Mouse (Mus musculus): ENCODE results near the gene Rab11fip5. TPM values are rescaled to one million over a fixed set of nuclear protein-coding genes. Genes with fewer than 3 reads are reported as not detected.
A peak's percentile ranks its signal among the peaks of the same experiment; 100 is the strongest.

Rab11fip5 gene
- polyA plus RNA-seq, 1 experiment: 75.2 TPM

- Histone ChIP-seq H3K4me3 (replicated peaks; ENCODE audit: insufficient read depth, low read depth, low read length) (no peak overlapping the region), H3K4me1 (ENCODE audit: control insufficient read depth, insufficient read depth, low read length) (no peaks in the 10 kb centered on the region; the same call in 1 of the 2 replicates), H3K27me3 (ENCODE audit: control insufficient read depth, insufficient read depth, low read length) (no peaks in the 10 kb centered on the region), H3K27ac (ENCODE audit: insufficient read depth, low read length) (no peak overlapping the region)
- no peak for DNase-seq
- 57% methylated on average over 2 of the region's 2 CpGs for WGBS
- TF ChIP-seq CTCF (IDR thresholded peaks at IDR 0.05; ENCODE audit: borderline replicate concordance, insufficient read depth, low read depth, low read length) (no peak), POLR2A (IDR thresholded peaks at IDR 0.05; ENCODE audit: borderline replicate concordance, insufficient read depth, low read length) (no peak)
Measured at GRCm38 (mm10) chr6:85402613-85403012, 28.2 kb upstream of the Rab11fip5 start.

GRCm38 (mm10) chr6:85399715-85400114 lies 25.3 kb upstream of the Rab11fip5 start:
- H3K4me3 ChIP-seq (replicated peaks; ENCODE audit: insufficient read depth, low read depth, low read length): no peak overlapping the region
- no peaks in the 10 kb centered on the region for H3K27me3 ChIP-seq (ENCODE audit: control insufficient read depth, insufficient read depth, low read length)
- DNase-seq: no peak
- H3K4me1 ChIP-seq (ENCODE audit: control insufficient read depth, insufficient read depth, low read length): no peaks in the 10 kb centered on the region; the same call in 1 of the 2 replicates
- no peak overlapping the region for H3K27ac ChIP-seq (ENCODE audit: insufficient read depth, low read length)
- 24% methylated on average over 5 of the region's 5 CpGs for WGBS
- TF ChIP-seq POLR2A (IDR thresholded peaks at IDR 0.05; ENCODE audit: borderline replicate concordance, insufficient read depth, low read length): no peak
- TF ChIP-seq CTCF (IDR thresholded peaks at IDR 0.05; ENCODE audit: borderline replicate concordance, insufficient read depth, low read depth, low read length): no peak

- no peaks in the 10 kb centered on the region for H3K27me3 ChIP-seq (ENCODE audit: control insufficient read depth, insufficient read depth, low read length)
- no peaks in the 10 kb centered on the region; the same call in 1 of the 2 replicates for H3K4me1 ChIP-seq (ENCODE audit: control insufficient read depth, insufficient read depth, low read length)
- WGBS: 20% methylated on average over 1 of the region's 1 CpGs
- no peak for DNase-seq
- TF ChIP-seq CTCF (IDR thresholded peaks at IDR 0.05; ENCODE audit: borderline replicate concordance, insufficient read depth, low read depth, low read length): peak; percentile 49; the same call in 1 of the 2 replicates
- TF ChIP-seq POLR2A (IDR thresholded peaks at IDR 0.05; ENCODE audit: borderline replicate concordance, insufficient read depth, low read length): no peak
- H3K4me3 ChIP-seq (replicated peaks; ENCODE audit: insufficient read depth, low read depth, low read length): no peak overlapping the region
- H3K27ac ChIP-seq (ENCODE audit: insufficient read depth, low read length): no peak overlapping the region
Measured at GRCm38 (mm10) chr6:85397165-85397564, 22.7 kb upstream of the Rab11fip5 start.

GRCm38 (mm10) chr6:85395360-85395759 lies 20.9 kb upstream of the Rab11fip5 start:
- Histone ChIP-seq H3K27me3 (ENCODE audit: control insufficient read depth, insufficient read depth, low read length) (no peaks in the 10 kb centered on the region), H3K4me3 (replicated peaks; ENCODE audit: insufficient read depth, low read depth, low read length) (no peak overlapping the region), H3K27ac (ENCODE audit: insufficient read depth, low read length) (no peak overlapping the region), H3K4me1 (ENCODE audit: control insufficient read depth, insufficient read depth, low read length) (no peaks in the 10 kb centered on the region; the same call in 1 of the 2 replicates)
- TF ChIP-seq POLR2A (IDR thresholded peaks at IDR 0.05; ENCODE audit: borderline replicate concordance, insufficient read depth, low read length): no peak
- no peak for TF ChIP-seq CTCF (IDR thresholded peaks at IDR 0.05; ENCODE audit: borderline replicate concordance, insufficient read depth, low read depth, low read length)
- 93% methylated on average over 2 of the region's 2 CpGs for WGBS
- DNase-seq: no peak

GRCm38 (mm10) chr6:85391803-85392202 lies 17.4 kb upstream of the Rab11fip5 start:
- 16% methylated on average over 6 of the region's 7 CpGs for WGBS
- no peak overlapping the region for H3K4me3 ChIP-seq (replicated peaks; ENCODE audit: insufficient read depth, low read depth, low read length)
- no peaks in the 10 kb centered on the region for H3K27me3 ChIP-seq (ENCODE audit: control insufficient read depth, insufficient read depth, low read length)
- TF ChIP-seq POLR2A (IDR thresholded peaks at IDR 0.05; ENCODE audit: borderline replicate concordance, insufficient read depth, low read length) (no peak), CTCF (IDR thresholded peaks at IDR 0.05; ENCODE audit: borderline replicate concordance, insufficient read depth, low read depth, low read length) (peak; percentile 85)
- no peak overlapping the region for H3K27ac ChIP-seq (ENCODE audit: insufficient read depth, low read length)
- DNase-seq: peak; percentile 62 to 70
- no peaks in the 10 kb centered on the region for H3K4me1 ChIP-seq (ENCODE audit: control insufficient read depth, insufficient read depth, low read length)

GRCm38 (mm10) chr6:85388608-85389007 lies 14.2 kb upstream of the Rab11fip5 start:
- H3K4me1 ChIP-seq (ENCODE audit: control insufficient read depth, insufficient read depth, low read length): no peaks in the 10 kb centered on the region
- H3K27me3 ChIP-seq (ENCODE audit: control insufficient read depth, insufficient read depth, low read length): no peaks in the 10 kb centered on the region
- WGBS: 74% methylated on average over 5 of the region's 5 CpGs
- TF ChIP-seq POLR2A (IDR thresholded peaks at IDR 0.05; ENCODE audit: borderline replicate concordance, insufficient read depth, low read length) (no peak), CTCF (IDR thresholded peaks at IDR 0.05; ENCODE audit: borderline replicate concordance, insufficient read depth, low read depth, low read length) (no peak)
- DNase-seq: no peak
- no peak overlapping the region for H3K4me3 ChIP-seq (replicated peaks; ENCODE audit: insufficient read depth, low read depth, low read length)
- H3K27ac ChIP-seq (ENCODE audit: insufficient read depth, low read length): no peak overlapping the region

- Histone ChIP-seq H3K27me3 (ENCODE audit: control insufficient read depth, insufficient read depth, low read length) (no peaks in the 10 kb centered on the region), H3K4me3 (replicated peaks; ENCODE audit: insufficient read depth, low read depth, low read length) (no peak overlapping the region), H3K4me1 (ENCODE audit: control insufficient read depth, insufficient read depth, low read length) (no peaks in the 10 kb centered on the region), H3K27ac (ENCODE audit: insufficient read depth, low read length) (no peak overlapping the region)
- TF ChIP-seq POLR2A (IDR thresholded peaks at IDR 0.05; ENCODE audit: borderline replicate concordance, insufficient read depth, low read length): no peak
- no peak for TF ChIP-seq CTCF (IDR thresholded peaks at IDR 0.05; ENCODE audit: borderline replicate concordance, insufficient read depth, low read depth, low read length)
- DNase-seq: no peak
- 92% methylated on average over 2 of the region's 2 CpGs for WGBS
Measured at GRCm38 (mm10) chr6:85382791-85383190, 8.4 kb upstream of the Rab11fip5 start.

- no peak overlapping the region for H3K27ac ChIP-seq (ENCODE audit: insufficient read depth, low read length)
- DNase-seq: no peak
- 91% methylated on average over 10 of the region's 10 CpGs for WGBS
- no peaks in the 10 kb centered on the region for H3K4me1 ChIP-seq (ENCODE audit: control insufficient read depth, insufficient read depth, low read length)
- TF ChIP-seq POLR2A (IDR thresholded peaks at IDR 0.05; ENCODE audit: borderline replicate concordance, insufficient read depth, low read length) (no peak), CTCF (IDR thresholded peaks at IDR 0.05; ENCODE audit: borderline replicate concordance, insufficient read depth, low read depth, low read length) (no peak)
- no peak overlapping the region for H3K4me3 ChIP-seq (replicated peaks; ENCODE audit: insufficient read depth, low read depth, low read length)
- H3K27me3 ChIP-seq (ENCODE audit: control insufficient read depth, insufficient read depth, low read length): no peaks in the 10 kb centered on the region
Measured at GRCm38 (mm10) chr6:85381648-85382020, 7.2 kb upstream of the Rab11fip5 start.

Measured in cerebellum, adult 2 months (tissue).